8 mouse cellular contexts compared by ENCODE assay signal in the genomic region with DNA sequence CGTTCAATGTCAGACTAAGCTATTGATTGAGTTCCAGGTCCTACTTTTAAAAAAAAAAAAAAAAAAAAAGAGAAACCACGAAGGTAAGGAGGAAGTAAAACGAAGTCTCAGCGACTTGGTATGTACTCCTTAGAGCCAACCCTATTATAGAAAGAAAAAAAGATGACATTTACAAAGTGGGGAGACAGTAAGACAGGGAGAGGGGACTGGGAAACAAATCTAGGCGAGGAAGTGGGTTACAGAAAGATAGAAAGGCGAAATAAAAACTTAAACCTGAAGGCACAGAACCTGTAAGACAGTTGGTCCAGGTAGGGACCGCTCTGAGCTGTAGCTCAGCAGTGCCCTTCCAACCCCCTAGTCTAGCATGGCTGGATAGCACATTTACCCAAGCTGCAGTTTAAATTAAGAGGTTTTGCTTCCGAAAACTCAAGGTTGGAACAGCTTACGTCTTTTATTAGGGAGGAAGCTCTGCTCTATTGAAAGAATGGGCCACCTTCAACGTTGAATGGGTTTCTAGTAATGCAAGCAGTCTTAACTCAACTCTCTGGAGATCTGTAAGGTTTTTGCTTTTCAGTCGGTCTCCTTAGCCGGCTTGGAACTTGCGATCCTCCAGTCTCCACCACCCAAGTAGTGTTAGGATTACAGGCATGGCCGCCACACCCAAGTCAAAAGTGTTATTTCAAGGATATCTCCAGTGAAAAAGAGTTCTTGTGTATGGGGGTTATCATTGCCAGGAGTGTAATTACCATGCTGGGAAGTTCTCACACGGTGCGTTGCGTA. TPM values are rescaled to one million over a fixed set of nuclear protein-coding genes. Genes with fewer than 3 reads are reported as not detected.
DNase-seq lines count a peak whose midpoint lies in the region; ATAC-seq and TF ChIP-seq lines count a peak whose summit lies in the region.

A gene (minus strand): TSS at position 17 of the 780 bp plus-strand sequence.

- no peak for ATAC-seq in kidney, postnatal 0 days (replicated peaks; ENCODE audit: low FRiP score, low read depth)
- no peak for ATAC-seq in heart, embryonic 11.5 days (replicated peaks; ENCODE audit: insufficient number of reproducible peaks, low FRiP score, low TSS enrichment)
- no peak for ATAC-seq in limb, embryonic 13.5 days (ENCODE audit: low FRiP score, low read depth)

- 47% methylated on average over 17 of the region's 17 CpGs for WGBS in kidney, postnatal 0 days
- WGBS in heart, embryonic 11.5 days (ENCODE audit: insufficient replicate concordance), result 43% methylated on average over 17 of the region's 17 CpGs
- 44% methylated on average over 17 of the region's 17 CpGs for WGBS in limb, embryonic 13.5 days
- 27% methylated on average over 17 of the region's 17 CpGs for WGBS in small intestine, adult 2 months

- TF ChIP-seq CTCF in kidney, postnatal 0 days (IDR thresholded peaks at IDR 0.05; ENCODE audit: low read depth), result no peak
- no peak for TF ChIP-seq CTCF in small intestine, adult 2 months (IDR thresholded peaks at IDR 0.05; ENCODE audit: extremely low read depth, insufficient read length, insufficient replicate concordance, low read depth, low read length)

- H3K36me3 ChIP-seq in kidney, postnatal 0 days (ENCODE audit: insufficient read depth, low read length), result peaks cover 8% of the 10 kb centered on the region; the same call in 1 of the 2 replicates
- H3K36me3 ChIP-seq in heart, embryonic 11.5 days (ENCODE audit: control insufficient read depth, insufficient read depth, low read length), result no peaks in the 10 kb centered on the region
- H3K36me3 ChIP-seq in limb, embryonic 13.5 days, result peaks cover 13% of the 10 kb centered on the region
- H3K36me3 ChIP-seq in small intestine, adult 2 months (ENCODE audit: control insufficient read depth, insufficient read depth, low read length), result peaks cover 18% of the 10 kb centered on the region

- peak within 1 kb of the TSS; percentile 98 for H3K27ac ChIP-seq in kidney, postnatal 0 days
- peak within 1 kb of the TSS; percentile 98 for H3K27ac ChIP-seq in heart, embryonic 11.5 days (ENCODE audit: low read depth, low read length)
- H3K27ac ChIP-seq in limb, embryonic 13.5 days, result peak within 1 kb of the TSS; percentile 97
- peak within 1 kb of the TSS; percentile 98 for H3K27ac ChIP-seq in small intestine, adult 2 months (ENCODE audit: insufficient read depth, low read depth, low read length)

- no peak for DNase-seq in kidney, postnatal 0 days (ENCODE audit: low spot score)
- DNase-seq in kidney, postnatal 14 days, result no peak
- no peak for DNase-seq in adrenal gland, postnatal 10 days
- DNase-seq in cerebellum, postnatal 25 days, result no peak
- no peak for DNase-seq in layer of hippocampus, postnatal 36 days

- no peaks in the 10 kb centered on the region for H3K27me3 ChIP-seq in kidney, postnatal 0 days (ENCODE audit: insufficient read depth, low read length)
- no peaks in the 10 kb centered on the region for H3K27me3 ChIP-seq in heart, embryonic 11.5 days (ENCODE audit: control insufficient read depth, insufficient read depth, low read length)
- H3K27me3 ChIP-seq in limb, embryonic 13.5 days, result no peaks in the 10 kb centered on the region
- no peaks in the 10 kb centered on the region for H3K27me3 ChIP-seq in small intestine, adult 2 months (ENCODE audit: control insufficient read depth, insufficient read depth, low read length)

- H3K9ac ChIP-seq in kidney, postnatal 0 days (ENCODE audit: low read depth, low read length), result peak within 1 kb of the TSS; percentile 93
- peak within 1 kb of the TSS; percentile 89 for H3K9ac ChIP-seq in heart, embryonic 11.5 days (ENCODE audit: low read depth, low read length)
- H3K9ac ChIP-seq in limb, embryonic 13.5 days, result peak within 1 kb of the TSS; percentile 91

- H3K4me3 ChIP-seq in kidney, postnatal 0 days (replicated peaks; ENCODE audit: low read depth, low read length), result peak within 1 kb of the TSS; percentile 79
- peak within 1 kb of the TSS; percentile 78 for H3K4me3 ChIP-seq in heart, embryonic 11.5 days (ENCODE audit: low read depth, low read length)
- H3K4me3 ChIP-seq in limb, embryonic 13.5 days, result peak within 1 kb of the TSS; percentile 77
- peak within 1 kb of the TSS; percentile 78 for H3K4me3 ChIP-seq in small intestine, adult 2 months (ENCODE audit: low read depth, low read length)

- H3K4me1 ChIP-seq in kidney, postnatal 0 days (replicated peaks; ENCODE audit: insufficient read depth, low read length), result peaks cover 43% of the 10 kb centered on the region
- H3K4me1 ChIP-seq in heart, embryonic 11.5 days (ENCODE audit: control insufficient read depth, insufficient read depth, low read length), result peaks cover 63% of the 10 kb centered on the region
- H3K4me1 ChIP-seq in limb, embryonic 13.5 days, result peaks cover 71% of the 10 kb centered on the region
- H3K4me1 ChIP-seq in small intestine, adult 2 months (ENCODE audit: control insufficient read depth, insufficient read depth, insufficient read length, low read length), result peaks cover 28% of the 10 kb centered on the region; the same call in 1 of the 2 replicates

- H3K9me3 ChIP-seq in kidney, postnatal 0 days (replicated peaks; ENCODE audit: low read length), result no peaks in the 10 kb centered on the region
- H3K9me3 ChIP-seq in heart, embryonic 11.5 days (replicated peaks; ENCODE audit: control insufficient read depth, low read length), result no peaks in the 10 kb centered on the region
- no peaks in the 10 kb centered on the region for H3K9me3 ChIP-seq in limb, embryonic 13.5 days

- peak within 1 kb of the TSS; percentile 95 for H3K4me2 ChIP-seq in kidney, postnatal 0 days (ENCODE audit: low read length)
- peak within 1 kb of the TSS; percentile 96 for H3K4me2 ChIP-seq in heart, embryonic 11.5 days
- peak within 1 kb of the TSS; percentile 95 for H3K4me2 ChIP-seq in limb, embryonic 13.5 days (replicated peaks)

- TF ChIP-seq POLR2A in small intestine, adult 2 months (IDR thresholded peaks at IDR 0.05; ENCODE audit: low read depth, low read length), result no peak

RNA-seq across cellular contexts. Expression of the gene that starts here (rescaled TPM):
- 18.6 and 19.6 TPM in 2 replicates for polyA plus RNA-seq in kidney, postnatal 0 days (2015; fragmentation: Nextera tagmentation; extraction: Ambion mirVana)
- total RNA-seq in adrenal gland, postnatal 10 days (2021), result 10 to 100 TPM; 11.4 to 27.2 TPM
- 10.9 and 11.6 TPM in 2 replicates for polyA plus RNA-seq in heart, embryonic 11.5 days (2014; fragmentation: Nextera tagmentation; extraction: Ambion mirVana)
- 8.9 and 10.3 TPM in 2 replicates for polyA plus RNA-seq in limb, embryonic 13.5 days (2015; fragmentation: Nextera tagmentation; extraction: Ambion mirVana)
- 85.4 and 196 TPM in 2 replicates for polyA plus RNA-seq in small intestine, adult 2 months (2012; rRNA removed)
- 1 to 10 TPM; 3.1 to 3.9 TPM for total RNA-seq in layer of hippocampus, postnatal 36 days (2021)
